Mouse (Mus musculus): ENCODE results near the gene Fam114a1.

Fam114a1 gene

DNA sequence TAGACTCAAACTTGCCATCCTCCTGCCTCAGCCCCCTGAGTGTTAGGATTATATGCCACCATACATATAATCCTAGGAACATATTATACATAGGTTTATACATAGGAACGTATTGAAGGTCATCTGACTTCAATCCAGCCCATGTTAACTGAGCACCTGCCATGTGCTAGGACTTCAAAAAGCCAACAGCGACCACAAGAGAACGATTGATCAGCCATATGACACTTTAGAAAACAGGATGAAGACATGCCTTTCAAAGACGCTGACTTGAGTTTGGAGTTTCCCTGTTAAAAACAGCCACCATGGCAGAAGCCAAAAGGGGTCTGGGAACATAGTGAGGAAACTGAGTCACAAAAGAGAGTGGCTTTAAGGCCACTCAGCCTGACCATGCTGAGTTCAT, 35.4 kb downstream of the Fam114a1 start:
- no peak for DNase-seq (ENCODE audit: low spot score)

GRCm38 (mm10) chr5:65006011-65006491, 36.2 kb downstream of the Fam114a1 start:
- DNase-seq (ENCODE audit: low spot score): no peak

DNA sequence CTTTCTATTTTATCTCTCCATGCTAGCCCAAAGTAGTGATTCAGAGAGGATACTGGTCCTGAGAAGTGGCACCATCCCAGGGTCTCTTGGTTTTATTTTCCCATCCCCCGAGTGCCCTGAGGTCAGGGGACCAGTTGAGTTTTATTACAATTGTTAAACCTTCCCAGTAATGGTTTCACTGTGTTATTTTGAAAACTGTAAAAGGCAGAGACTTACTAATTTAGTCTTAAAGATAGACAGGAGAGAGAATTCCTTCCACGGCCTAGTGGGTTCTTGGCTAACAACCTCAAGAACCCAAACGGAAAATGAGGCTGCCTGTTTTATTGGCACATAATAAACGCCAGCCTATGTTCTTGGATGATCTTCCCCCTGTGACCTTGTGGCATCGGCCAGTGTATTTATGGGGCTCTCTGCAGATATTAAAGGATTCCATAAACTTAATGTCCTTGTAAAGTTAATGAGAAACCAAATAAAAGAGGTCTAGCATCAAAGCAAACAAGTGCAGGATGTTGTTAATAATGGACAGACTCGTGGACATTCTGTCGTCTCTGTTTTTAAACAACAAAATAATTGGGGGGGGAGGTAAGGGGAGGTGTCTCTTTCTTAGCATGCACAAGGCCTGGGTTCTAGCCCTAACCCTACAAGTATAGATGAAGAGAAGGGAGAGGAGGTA, 42.2 kb downstream of the Fam114a1 start:
- DNase-seq (ENCODE audit: low spot score): no peak

DNA sequence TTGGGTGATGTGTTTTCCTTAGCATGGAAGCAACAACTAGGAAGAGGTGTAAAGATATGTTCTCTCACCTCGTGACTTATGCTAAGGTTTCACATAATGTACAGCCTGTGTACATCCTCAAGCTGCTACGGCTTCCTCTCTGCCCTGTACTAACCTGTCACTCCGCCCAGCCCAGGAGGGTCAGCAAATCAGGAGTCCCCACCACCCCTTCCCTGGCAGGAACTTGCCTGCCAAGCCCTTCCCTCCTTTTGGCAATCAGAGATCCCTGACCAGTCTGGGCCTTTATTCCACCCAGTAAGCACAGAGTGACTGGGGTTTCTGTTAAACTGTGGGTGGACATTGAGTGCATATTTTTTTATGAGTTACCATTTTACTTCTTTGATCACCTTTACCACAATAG, 45.6 kb downstream of the Fam114a1 start:
- DNase-seq (ENCODE audit: low spot score): no peak

- DNase-seq (ENCODE audit: low spot score): no peak
These were observed 49.2 kb downstream of the Fam114a1 start for GRCm38 (mm10) chr5:65019109-65019508.

DNA sequence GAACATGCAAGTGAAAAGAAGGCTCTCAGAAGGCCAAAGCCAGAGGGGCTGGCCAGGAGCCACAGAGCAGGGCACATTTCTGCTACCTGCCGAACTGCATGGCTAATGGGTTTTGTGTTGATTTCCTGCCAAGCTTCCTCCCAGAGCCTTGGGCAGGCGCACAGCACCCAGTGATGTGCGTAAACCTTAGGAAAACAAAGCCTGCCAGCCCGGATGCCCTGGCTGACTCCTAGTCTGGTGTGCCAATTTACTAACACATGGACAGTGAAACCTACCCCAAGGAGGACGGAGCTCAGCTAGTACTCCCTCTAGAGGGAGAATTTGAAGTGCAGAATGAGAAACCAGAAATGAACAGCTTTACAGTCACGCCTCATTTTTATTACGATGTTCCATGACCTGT, 50.0 kb downstream of the Fam114a1 start:
- DNase-seq (ENCODE audit: low spot score): no peak

- DNase-seq (ENCODE audit: low spot score): no peak
These were observed 52.1 kb downstream of the Fam114a1 start for GRCm38 (mm10) chr5:65022006-65022405.

DNA sequence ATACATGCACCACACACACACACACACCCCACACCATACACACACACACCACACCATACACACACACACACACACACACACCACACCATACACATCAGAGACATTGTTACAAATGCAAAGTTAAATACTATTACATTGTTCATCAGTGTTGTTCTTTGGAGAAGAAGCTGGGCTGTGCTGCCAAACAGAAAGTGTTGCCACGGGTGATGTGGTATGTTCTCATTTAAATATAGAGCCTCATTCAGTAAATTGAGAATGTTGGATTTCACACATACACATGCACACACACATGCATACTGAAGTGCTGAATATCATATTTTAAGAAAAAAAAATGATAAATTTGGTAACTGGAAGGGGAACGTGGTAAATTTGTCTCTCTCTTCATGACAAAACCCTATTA, 54.8 kb downstream of the Fam114a1 start:
- DNase-seq (ENCODE audit: low spot score): no peak

- no peak for DNase-seq (ENCODE audit: low spot score)
These were observed 56.0 kb downstream of the Fam114a1 start for GRCm38 (mm10) chr5:65025916-65026315.

GRCm38 (mm10) chr5:65026776-65027175, 56.9 kb downstream of the Fam114a1 start:
- DNase-seq (ENCODE audit: low spot score): no peak

DNA sequence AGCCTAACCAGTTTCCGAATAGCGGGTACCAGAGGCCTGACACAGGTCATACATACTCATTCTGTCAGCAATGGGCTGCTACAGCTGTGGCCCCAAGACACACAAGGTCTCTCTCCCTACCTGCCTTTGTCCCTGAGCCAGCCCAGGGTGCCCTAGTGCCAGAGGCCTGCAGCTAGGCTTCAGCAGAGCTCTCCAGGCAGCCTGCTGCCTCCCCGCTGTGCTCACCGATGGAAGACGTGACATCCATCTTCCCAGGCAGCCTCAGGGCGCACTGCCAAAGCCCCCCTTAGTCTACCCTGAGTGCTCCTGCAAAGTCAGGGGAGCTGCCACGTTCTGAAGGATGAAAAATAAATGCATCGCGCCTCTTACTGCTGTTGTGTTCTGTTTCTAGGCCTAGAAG, 58.1 kb downstream of the Fam114a1 start:
- DNase-seq (ENCODE audit: low spot score): no peak

DNA sequence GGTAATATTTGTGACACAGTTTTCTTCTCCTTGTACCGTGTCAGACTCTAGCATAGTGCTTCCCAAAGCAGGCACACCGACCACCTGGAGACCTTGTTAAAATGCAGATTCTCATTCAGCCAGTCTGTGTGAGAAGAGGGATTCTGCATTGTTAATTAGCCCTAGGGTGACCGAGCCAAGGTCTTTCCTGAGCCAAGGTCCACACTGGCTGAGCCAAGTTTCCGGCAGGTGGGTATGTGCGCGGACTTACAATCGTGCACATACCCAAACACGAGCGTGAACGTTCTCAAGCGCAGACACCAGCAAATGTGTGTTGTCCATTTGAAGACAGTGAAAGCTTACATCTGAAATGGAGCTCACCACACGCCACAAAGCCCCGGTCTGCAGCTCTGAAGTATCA, 66.7 kb downstream of the Fam114a1 start:
- DNase-seq (ENCODE audit: low spot score): no peak

GRCm38 (mm10) chr5:65038305-65038704, 68.4 kb downstream of the Fam114a1 start:
- DNase-seq (ENCODE audit: low spot score): no peak

DNA sequence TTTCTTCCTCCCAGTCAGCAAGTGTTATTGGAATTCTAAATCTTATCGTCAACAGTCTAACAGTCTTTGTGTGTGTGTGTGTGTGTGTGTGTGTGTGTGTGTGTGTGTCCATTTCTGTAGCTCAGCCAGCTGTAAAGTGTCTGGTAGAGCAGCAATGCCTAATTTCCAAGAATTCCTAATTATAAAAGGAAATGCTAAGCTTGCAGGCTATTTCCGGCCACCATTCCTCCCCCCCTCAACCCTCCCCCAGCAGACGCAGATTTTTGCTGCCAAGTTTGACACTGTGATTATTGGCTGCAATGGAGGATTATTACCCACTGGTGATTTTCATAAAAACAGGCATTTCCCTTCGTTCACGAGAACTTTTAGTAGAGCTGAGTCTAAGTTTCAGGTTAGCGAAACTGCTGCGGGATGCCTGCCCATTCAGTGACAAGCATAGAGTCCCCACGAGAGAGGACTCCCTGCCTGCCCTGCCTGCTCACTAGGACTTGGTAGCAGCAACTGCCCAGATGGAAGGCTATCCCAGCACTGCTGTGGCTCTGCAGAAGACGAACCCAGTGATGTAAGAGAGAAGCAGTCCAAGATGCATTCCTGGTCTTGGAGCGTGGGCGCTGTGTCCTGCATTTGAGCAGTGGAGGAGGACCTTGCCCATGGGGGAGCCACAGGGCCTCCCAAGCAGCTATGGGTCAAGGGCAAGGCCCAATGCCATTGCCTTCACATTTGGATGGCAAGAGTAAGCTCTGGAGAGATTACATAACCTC, 69.1 kb downstream of the Fam114a1 start:
- no peak for DNase-seq (ENCODE audit: low spot score)

DNA sequence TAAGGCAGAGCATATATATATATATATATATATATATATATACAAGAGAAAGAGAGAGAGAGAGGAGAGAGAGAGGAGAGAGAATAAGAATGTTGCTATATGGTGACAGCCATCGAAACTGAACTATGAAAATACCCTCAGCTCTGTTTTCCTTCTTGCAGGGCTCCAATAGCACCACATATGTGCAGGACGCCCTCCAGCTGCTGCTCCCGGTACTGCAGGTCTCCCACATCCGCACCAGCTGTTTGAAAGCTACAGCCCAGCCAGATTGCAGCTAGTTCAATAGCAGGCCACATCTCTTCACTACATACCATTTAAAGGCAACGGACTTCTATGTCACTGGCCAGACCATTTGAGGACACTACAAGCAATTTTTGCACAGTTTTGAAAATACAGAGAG, 70.6 kb downstream of the Fam114a1 start:
- no peak for DNase-seq (ENCODE audit: low spot score)

DNA sequence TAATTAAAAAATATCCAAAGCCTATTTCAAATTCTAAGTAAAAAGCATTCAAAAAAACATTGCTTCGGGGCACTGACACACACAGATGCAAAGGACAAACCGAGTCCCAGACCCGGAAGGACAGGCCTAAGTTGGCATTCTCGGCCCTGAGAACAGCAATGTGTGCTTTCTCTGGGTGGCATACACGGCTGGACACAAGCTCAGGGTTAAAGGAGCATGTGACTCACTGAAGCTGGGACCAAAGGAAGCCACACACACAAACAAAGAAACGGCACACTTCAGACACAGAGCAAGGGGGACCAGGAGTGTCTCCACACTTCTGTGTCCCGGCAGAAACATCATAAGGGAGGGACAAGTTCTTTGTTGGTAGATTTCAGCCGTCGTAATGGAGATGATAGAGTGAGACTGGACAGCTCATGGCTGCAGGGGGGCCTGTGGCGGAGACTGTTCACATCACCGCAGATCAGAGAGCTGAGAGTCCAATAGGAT, 73.6 kb downstream of the Fam114a1 start:
- DNase-seq (ENCODE audit: low spot score): no peak

GRCm38 (mm10) chr5:65045642-65046370, 75.9 kb downstream of the Fam114a1 start:
- no peak for DNase-seq (ENCODE audit: low spot score)

DNA sequence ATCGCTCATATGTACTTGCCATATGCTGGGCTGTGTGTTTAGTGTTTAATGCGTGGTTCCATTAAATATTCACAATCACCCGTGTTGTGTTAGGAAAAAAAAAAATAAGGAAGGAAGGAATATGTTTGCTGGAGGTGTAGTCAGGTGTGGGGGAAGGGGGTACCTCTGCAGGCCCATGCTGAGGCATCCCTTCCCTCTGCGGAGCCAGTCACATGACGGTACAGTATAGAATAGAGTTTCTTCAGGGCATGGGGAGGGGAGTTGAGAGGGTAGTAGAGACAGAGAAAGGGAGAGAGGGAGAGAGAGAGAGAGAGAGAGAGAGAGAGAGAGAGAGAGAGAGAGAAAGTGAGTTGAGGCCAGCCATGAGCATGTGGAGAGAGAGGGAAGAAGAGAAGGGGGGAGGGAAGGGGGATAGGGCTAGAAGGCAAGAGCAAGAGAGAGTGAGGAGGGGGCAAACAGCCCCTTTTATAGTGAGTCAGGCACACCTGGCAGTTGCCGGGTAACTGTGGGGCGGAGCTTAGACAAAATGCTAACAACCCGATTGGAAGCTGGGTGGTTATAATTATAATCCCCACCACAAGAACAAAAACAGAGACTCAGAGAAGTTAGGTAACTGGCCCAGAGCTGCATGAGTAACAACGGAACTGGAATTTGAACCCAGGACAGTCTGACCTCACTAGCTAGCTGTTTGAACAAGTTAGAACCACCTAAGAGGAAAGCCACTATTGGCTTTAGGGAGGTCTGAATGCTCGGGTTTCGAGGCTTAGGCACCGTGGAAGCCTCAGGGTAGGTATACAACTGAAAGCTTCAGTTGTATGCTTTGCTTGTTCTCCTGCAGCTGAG, 76.8 kb downstream of the Fam114a1 start:
- no peak for DNase-seq (ENCODE audit: low spot score)

DNA sequence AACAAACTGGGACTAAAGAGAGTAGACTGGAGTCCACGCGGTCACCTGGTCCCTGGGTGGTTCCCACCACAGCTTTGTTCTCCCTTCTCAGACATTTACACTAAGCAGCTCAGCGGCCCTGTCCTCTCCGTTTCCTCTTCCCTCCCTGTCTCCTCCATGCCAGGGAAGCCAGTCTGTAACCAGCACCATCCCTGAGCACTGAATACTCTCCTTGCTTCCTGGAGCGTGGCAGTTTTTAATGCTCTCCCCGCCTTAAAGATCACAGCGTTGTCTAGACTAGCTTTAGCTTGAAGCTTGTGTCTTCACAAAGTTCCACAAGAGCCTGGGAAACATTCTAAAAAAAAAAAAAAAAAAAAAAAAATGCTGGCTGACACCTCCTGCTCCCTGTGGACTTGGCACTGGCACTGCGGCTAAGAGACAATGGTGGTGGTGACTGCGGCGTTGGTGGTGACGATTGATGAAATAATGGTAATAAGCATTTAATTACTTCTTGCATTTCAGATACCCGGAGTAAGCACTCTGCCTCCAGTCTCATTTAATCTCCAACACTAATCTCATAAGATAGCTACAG, 77.5 kb downstream of the Fam114a1 start:
- no peak for DNase-seq (ENCODE audit: low spot score)

DNA sequence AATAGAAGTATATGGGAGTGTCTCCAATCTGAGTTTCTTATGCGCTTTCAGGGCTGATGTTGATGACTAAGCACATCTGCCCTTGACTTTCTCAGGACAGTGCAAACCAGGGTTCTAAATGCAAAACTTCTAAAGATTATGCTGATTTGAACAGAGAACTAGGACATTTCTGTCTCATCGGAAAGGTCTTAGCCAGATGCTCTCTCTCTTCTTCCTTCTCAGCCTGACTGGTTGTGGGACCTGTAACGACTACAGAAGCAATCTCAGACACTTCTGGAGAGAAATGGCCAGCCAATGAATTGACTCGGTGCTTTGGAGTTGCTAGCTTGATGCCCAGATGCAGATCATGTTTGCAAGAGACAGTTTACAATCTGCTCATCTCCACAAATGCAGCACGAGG, 80.0 kb downstream of the Fam114a1 start:
- no peak for DNase-seq (ENCODE audit: low spot score)

- no peak for DNase-seq (ENCODE audit: low spot score)
These were observed 81.6 kb downstream of the Fam114a1 start for GRCm38 (mm10) chr5:65051513-65051912.

Measured in yolk sac, embryonic 10.5 days (tissue).